Mouse (Mus musculus) neural tube, embryonic 14.5 days (tissue): Measurements from ENCODE around the gene Bphl. TPM values are rescaled to one million over a fixed set of nuclear protein-coding genes. Genes with fewer than 3 reads are reported as not detected.

Experiments used
- ATAC-seq: fragments of 200-750 bp; cut with Nextera tagmentation; 2 replicates; pipeline ENCODE4 v1.8.0; 2017; ENCODE audit warnings: low read depth, mild to moderate bottlenecking, moderate TSS enrichment, moderate library complexity
- H3K27ac ChIP-seq: fragments of 300-500 bp; sonication (generic); 2 replicates; pipeline ENCODE4 v1.5.1; 2014; ENCODE audit warnings: low read depth, mild to moderate bottlenecking, control low read depth, low read length, moderate library complexity, mixed read lengths
- H3K27me3 ChIP-seq: fragments of 300-500 bp; sonication (generic); 2 replicates; pipeline ENCODE4 v1.6.1; 2014; ENCODE audit warnings: low read length; ENCODE audit not compliant: control insufficient read depth, insufficient read depth
- H3K36me3 ChIP-seq: fragments of 300-500 bp; sonication (generic); 2 replicates; pipeline ENCODE4 v1.6.1; 2014; ENCODE audit warnings: low read length, mixed read lengths; ENCODE audit not compliant: control insufficient read depth, insufficient read depth
- H3K4me1 ChIP-seq: fragments of 300-500 bp; sonication (generic); 2 replicates; pipeline ENCODE4 v1.6.1; 2014; ENCODE audit warnings: low read length; ENCODE audit not compliant: control insufficient read depth, insufficient read depth
- H3K4me2 ChIP-seq: fragments of 300-500 bp; sonication (generic); 2 replicates; pipeline ENCODE4 v1.6.1; 2014; ENCODE audit warnings: mild to moderate bottlenecking, low read depth, low read length, control low read depth
- H3K4me3 ChIP-seq: fragments of 300-500 bp; sonication (generic); 2 replicates; pipeline ENCODE4 v1.5.1; 2014; ENCODE audit warnings: low read depth, low read length, control low read depth, mixed read lengths
- H3K9ac ChIP-seq: fragments of 300-500 bp; sonication (generic); replicated peaks from 2 replicates; pipeline ENCODE4 v1.6.1; 2014; ENCODE audit warnings: low read depth, mild to moderate bottlenecking, control low read depth, low read length, mixed read lengths
- H3K9me3 ChIP-seq: fragments of 300-500 bp; sonication (generic); 2 replicates; pipeline ENCODE4 v1.6.1; 2016; ENCODE audit warnings: low read length; ENCODE audit not compliant: control insufficient read depth
- WGBS: fragments of 180-500 bp; shearing (Covaris S2); extraction: QIAGEN DNeasy Blood & Tissue Kit; methylation state at CpG from one replicate; pipeline ENCODE4 v1.1.7; 2014; 5-methylcytosine and 5-hydroxymethylcytosine counted together
- polyA plus RNA-seq: library from polyadenylated mRNA; unstranded; fragments of >200 nt; fragmentation: Nextera tagmentation; extraction: Ambion mirVana; gene quantifications from 2 replicates; pipeline ENCODE4 v1.2.1, GENCODE M21; 2014

Gene Bphl
- polyA plus RNA-seq, 1 experiment from 2014 or later = 41.6 TPM

DNA sequence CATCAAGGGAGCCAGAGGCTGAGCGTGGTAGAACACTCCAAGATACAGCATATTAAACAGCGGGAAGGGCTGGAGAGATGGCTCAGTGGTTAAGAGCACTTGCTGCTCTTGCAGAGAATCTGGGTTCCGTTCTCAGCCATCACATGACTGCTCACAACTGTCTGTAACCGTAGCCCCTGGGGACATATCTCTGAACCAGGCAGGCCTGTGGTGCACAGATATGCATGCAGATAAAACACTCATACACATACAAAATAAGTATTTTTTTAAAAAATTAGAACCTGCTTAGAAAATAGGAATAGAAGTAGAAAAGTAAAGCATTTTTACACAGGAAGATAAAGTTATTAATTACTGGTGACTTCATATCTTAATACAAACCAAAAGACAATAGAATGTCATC, 81.4 kb downstream of the Bphl start:
- no peak overlapping the region for H3K9ac ChIP-seq
- WGBS = 74% methylated on average over 4 of the region's 4 CpGs
- no peak overlapping the region for H3K4me2 ChIP-seq
- no peaks in the 10 kb centered on the region for H3K36me3 ChIP-seq
- ATAC-seq = no peak
- H3K9me3 ChIP-seq = no peaks in the 10 kb centered on the region
- H3K4me1 ChIP-seq = 0 out of 2 replicates have a peak, but pooled peaks cover 5% of the 10 kb centered on the region
- H3K27ac ChIP-seq = no peak overlapping the region
- no peaks in the 10 kb centered on the region for H3K27me3 ChIP-seq
- no peak overlapping the region for H3K4me3 ChIP-seq

DNA sequence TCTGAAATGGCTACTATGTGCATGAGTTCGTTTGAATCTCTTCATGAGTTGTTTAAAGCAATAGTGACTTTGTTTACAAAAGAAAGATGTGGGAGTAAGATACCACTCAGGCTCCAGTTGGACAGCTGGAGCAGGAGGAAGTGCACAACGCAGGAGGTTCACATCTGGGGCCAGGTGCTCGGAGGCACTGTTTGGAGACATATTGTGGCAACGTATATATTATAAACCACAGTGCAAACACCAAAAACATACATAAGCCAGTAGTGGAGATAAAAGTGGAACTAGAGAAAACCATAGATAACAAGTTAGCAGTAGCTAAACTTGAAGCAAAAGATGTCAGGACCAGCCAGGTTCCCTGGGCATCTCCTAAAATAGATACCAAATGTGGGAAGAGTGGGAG, 82.0 kb downstream of the Bphl start:
- no peak for ATAC-seq
- H3K4me2 ChIP-seq = no peak overlapping the region
- H3K4me3 ChIP-seq = no peak overlapping the region
- no peak overlapping the region for H3K9ac ChIP-seq
- H3K4me1 ChIP-seq = 0 out of 2 replicates have a peak, but pooled peaks cover 5% of the 10 kb centered on the region
- no peaks in the 10 kb centered on the region for H3K27me3 ChIP-seq
- 82% methylated on average over 4 of the region's 4 CpGs for WGBS
- no peaks in the 10 kb centered on the region for H3K36me3 ChIP-seq
- H3K9me3 ChIP-seq = no peaks in the 10 kb centered on the region
- no peak overlapping the region for H3K27ac ChIP-seq

DNA sequence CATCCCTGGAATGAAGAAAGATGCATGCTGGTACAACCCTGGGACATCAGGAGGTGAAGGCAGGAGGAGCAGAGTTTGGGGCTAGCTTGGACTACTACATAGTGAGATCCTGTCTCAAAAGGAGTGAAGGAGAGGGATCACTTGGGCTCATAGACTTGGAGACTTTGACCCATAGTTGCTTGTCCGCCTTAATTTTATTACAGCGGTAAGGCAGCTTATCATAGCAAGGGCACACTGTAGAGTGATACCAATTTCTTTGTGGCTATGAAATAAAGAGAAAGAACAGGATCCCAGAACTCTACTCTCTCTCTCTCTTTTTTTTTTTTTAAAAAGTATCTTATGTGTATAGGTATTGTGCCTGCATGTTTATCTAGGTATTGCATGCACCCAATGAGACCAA, 83.1 kb downstream of the Bphl start:
- Histone ChIP-seq H3K4me1 (peaks cover 15% of the 10 kb centered on the region), H3K27ac (no peak overlapping the region), H3K9ac (no peak overlapping the region), H3K36me3 (peaks cover 5% of the 10 kb centered on the region; the same call in 1 of the 2 replicates), H3K4me2 (no peak overlapping the region), H3K4me3 (no peak overlapping the region), H3K27me3 (no peaks in the 10 kb centered on the region), H3K9me3 (no peaks in the 10 kb centered on the region)
- 96% methylated on average over 2 of the region's 2 CpGs for WGBS
- ATAC-seq = no peak

Other genes starting within 250 kb of the Bphl start
- gene Serpinb6e, start 194.2 kb upstream of the Bphl start, polyA plus RNA-seq = not detected in 2 replicates
- 0.23 and 1.2 TPM in 2 replicates for gene Serpinb6c, start 131.9 kb upstream of the Bphl start, polyA plus RNA-seq
- gene Nqo2, start 72.9 kb upstream of the Bphl start, polyA plus RNA-seq = 8.3 and 11.7 TPM in 2 replicates
- gene Ripk1, start 35.2 kb upstream of the Bphl start, polyA plus RNA-seq = 5.2 and 7.9 TPM in 2 replicates
- 39.3 and 53.2 TPM in 2 replicates for gene Serpinb6a, start 34.8 kb upstream of the Bphl start, polyA plus RNA-seq
- gene Tubb2a, start 40.4 kb downstream of the Bphl start, polyA plus RNA-seq = 2,423 and 2,884 TPM in 2 replicates
- 629 and 667 TPM in 2 replicates for gene Tubb2b, start 92.9 kb downstream of the Bphl start, polyA plus RNA-seq
- gene Psmg4, start 125.4 kb downstream of the Bphl start, polyA plus RNA-seq = 77.8 and 87.4 TPM in 2 replicates